Mouse (Mus musculus) CH12.LX (cell line): Measurements from ENCODE around the gene Mindy2. TPM values are rescaled to one million over a fixed set of nuclear protein-coding genes. Genes with fewer than 3 reads are reported as not detected.

Experiments used
- DNase-seq: peaks from one replicate; pipeline ENCODE4 v3.0.0-alpha.2; 2013; ENCODE audit errors: extremely low read depth
- H3K27ac ChIP-seq: 2 replicates; pipeline ENCODE4 v1.5.1; 2012; ENCODE audit warnings: low read depth, mild to moderate bottlenecking, control low read depth, moderate library complexity; ENCODE audit not compliant: insufficient read depth
- H3K27me3 ChIP-seq: replicated peaks from 2 replicates; pipeline ENCODE3; 2012; ENCODE audit warnings: inconsistent platforms
- H3K36me3 ChIP-seq, 2 experiments: replicated peaks in 1 of 2; 2 replicates each; pipeline versions ENCODE3 to v1.6.1; 2012; ENCODE audit warnings: inconsistent platforms in 1 of 2, low read length in 1 of 2, mild to moderate bottlenecking in 1 of 2, mixed read lengths in 1 of 2, moderate library complexity in 1 of 2; ENCODE audit not compliant: control insufficient read depth in 1 of 2, insufficient read depth in 1 of 2
- H3K4me1 ChIP-seq, 2 experiments: 2 replicates each; pipeline ENCODE4 v1.6.1; 2012; ENCODE audit warnings: inconsistent platforms in 1 of 2, moderate library complexity in 1 of 2; ENCODE audit not compliant: insufficient read depth in 2 of 2, control insufficient read depth in 1 of 2
- H3K4me2 ChIP-seq: 2 replicates; pipeline ENCODE4 v1.6.1; 2012; ENCODE audit warnings: low read depth, mild to moderate bottlenecking, control low read depth; ENCODE audit not compliant: poor library complexity, insufficient read depth, severe bottlenecking
- H3K4me3 ChIP-seq, 3 experiments: fragments of 150-350 bp in 1 of 3; sonication (generic) in 1 of 3; replicated peaks in 1 of 3; 2 replicates each; pipeline versions ENCODE3 to v1.5.1; 2011 to 2012; ENCODE audit warnings: low read depth in 2 of 3, low read length in 2 of 3, mild to moderate bottlenecking in 2 of 3, moderate library complexity in 2 of 3, control low read depth in 1 of 3, improper control_type of control experiment in 1 of 3, inconsistent platforms in 1 of 3, mixed read lengths in 1 of 3; ENCODE audit not compliant: poor library complexity in 1 of 3
- H3K79me2 ChIP-seq: replicated peaks from 2 replicates; pipeline ENCODE4 v1.6.1; 2012; ENCODE audit warnings: mild to moderate bottlenecking, moderate library complexity; ENCODE audit not compliant: control insufficient read depth, poor library complexity, insufficient read depth, severe bottlenecking; ENCODE audit errors: extremely low read depth
- H3K9ac ChIP-seq: 2 replicates; pipeline ENCODE4 v1.6.1; 2012; ENCODE audit warnings: low read depth, mild to moderate bottlenecking, control low read depth, moderate library complexity; ENCODE audit not compliant: insufficient read depth
- H3K9me3 ChIP-seq: replicated peaks from 2 replicates; pipeline ENCODE3; 2012; ENCODE audit warnings: low read length, inconsistent platforms, mixed read lengths
- CHD2 ChIP-seq: IDR thresholded peaks from 2 replicates; pipeline ENCODE4 v1.6.1; 2011; ENCODE audit warnings: low read length, improper control_type of control experiment
- CTCF ChIP-seq, 2 experiments: IDR thresholded peaks in 1 of 2; conservative IDR thresholded peaks in 1 of 2; 2 replicates each; pipeline ENCODE4 v1.5.1; 2011 to 2012; ENCODE audit warnings: low read depth in 2 of 2, low read length in 2 of 2, improper control_type of control experiment in 1 of 2, inconsistent platforms in 1 of 2, mild to moderate bottlenecking in 1 of 2, moderate library complexity in 1 of 2
- E2F4 ChIP-seq: IDR thresholded peaks from 2 replicates; pipeline ENCODE4 v1.6.1; 2011; ENCODE audit warnings: low read depth, low read length, improper control_type of control experiment; ENCODE audit not compliant: insufficient replicate concordance
- ELF1 ChIP-seq: IDR thresholded peaks from 2 replicates; pipeline ENCODE4 v1.6.1; 2014; ENCODE audit warnings: low read depth, mild to moderate bottlenecking, inconsistent platforms, low read length, improper control_type of control experiment
- EP300 ChIP-seq: IDR thresholded peaks from 2 replicates; pipeline ENCODE4 v1.6.1; 2011; ENCODE audit warnings: low read length, improper control_type of control experiment
- ETS1 ChIP-seq: conservative IDR thresholded peaks from 2 replicates; pipeline ENCODE4 v1.6.1; 2012; ENCODE audit warnings: low read depth, mild to moderate bottlenecking, inconsistent platforms, low read length, improper control_type of control experiment, moderate library complexity
- IRF4 ChIP-seq: IDR thresholded peaks from 2 replicates; pipeline ENCODE4 v1.6.1; 2014; ENCODE audit warnings: low read depth, mild to moderate bottlenecking, inconsistent platforms, low read length, improper control_type of control experiment
- JUN ChIP-seq: IDR thresholded peaks from 2 replicates; pipeline ENCODE4 v1.6.1; 2011; ENCODE audit warnings: low read depth, mild to moderate bottlenecking, low read length, improper control_type of control experiment, moderate library complexity; ENCODE audit not compliant: insufficient read depth
- JUND ChIP-seq: conservative IDR thresholded peaks from 2 replicates; pipeline ENCODE4 v1.6.1; 2011; ENCODE audit warnings: low read depth, low read length, improper control_type of control experiment
- KAT2A ChIP-seq: IDR thresholded peaks from 2 replicates; pipeline ENCODE4 v1.6.1; 2012; ENCODE audit warnings: low read length, improper control_type of control experiment, inconsistent platforms; ENCODE audit not compliant: insufficient replicate concordance
- MAFK ChIP-seq: IDR thresholded peaks from 2 replicates; pipeline ENCODE4 v1.6.1; 2011; ENCODE audit warnings: low read length, improper control_type of control experiment; ENCODE audit not compliant: insufficient replicate concordance
- MAX ChIP-seq: IDR thresholded peaks from 2 replicates; pipeline ENCODE4 v1.6.1; 2011; ENCODE audit warnings: low read length, improper control_type of control experiment
- MEF2A ChIP-seq: IDR thresholded peaks from 2 replicates; pipeline ENCODE4 v1.6.1; 2014; ENCODE audit warnings: low read depth, mild to moderate bottlenecking, inconsistent platforms, low read length, improper control_type of control experiment, borderline replicate concordance
- MXI1 ChIP-seq: IDR thresholded peaks from 2 replicates; pipeline ENCODE4 v1.6.1; 2011; ENCODE audit warnings: mild to moderate bottlenecking, low read depth, low read length, improper control_type of control experiment
- MYC ChIP-seq: IDR thresholded peaks from 2 replicates; pipeline ENCODE4 v1.6.1; 2011; ENCODE audit warnings: low read depth, mild to moderate bottlenecking, improper control_type of control experiment, low read length
- NELFE ChIP-seq: IDR thresholded peaks from 2 replicates; pipeline ENCODE4 v1.6.1; 2011; ENCODE audit warnings: low read depth, low read length, improper control_type of control experiment
- NRF1 ChIP-seq: IDR thresholded peaks from 2 replicates; pipeline ENCODE4 v1.6.1; 2014; ENCODE audit warnings: low read depth, mild to moderate bottlenecking, inconsistent platforms, low read length, improper control_type of control experiment, moderate library complexity
- PAX5 ChIP-seq: IDR thresholded peaks from 2 replicates; pipeline ENCODE4 v1.6.1; 2012; ENCODE audit warnings: low read length, inconsistent platforms, mixed read lengths
- POLR2A ChIP-seq: IDR thresholded peaks from 2 replicates; pipeline ENCODE4 v1.6.1; 2011; ENCODE audit warnings: low read depth, mild to moderate bottlenecking, improper control_type of control experiment, low read length
- POLR2AphosphoS2 ChIP-seq: IDR thresholded peaks from 2 replicates; pipeline ENCODE4 v1.6.1; 2011; ENCODE audit warnings: low read depth, low read length, improper control_type of control experiment
- RAD21 ChIP-seq: IDR thresholded peaks from 2 replicates; pipeline ENCODE4 v1.6.1; 2011; ENCODE audit warnings: low read depth, mild to moderate bottlenecking, low read length, improper control_type of control experiment, moderate library complexity
- RCOR1 ChIP-seq: conservative IDR thresholded peaks from 2 replicates; pipeline ENCODE4 v1.6.1; 2012; ENCODE audit warnings: low read depth, mild to moderate bottlenecking, inconsistent platforms, low read length, improper control_type of control experiment
- SIN3A ChIP-seq: IDR thresholded peaks from 2 replicates; pipeline ENCODE4 v1.6.1; 2012; ENCODE audit warnings: low read length, improper control_type of control experiment, inconsistent platforms
- SMC3 ChIP-seq: IDR thresholded peaks from 2 replicates; pipeline ENCODE4 v1.6.1; 2011; ENCODE audit warnings: low read depth, low read length, improper control_type of control experiment
- TBP ChIP-seq: conservative IDR thresholded peaks from 2 replicates; pipeline ENCODE4 v1.6.1; 2011; ENCODE audit warnings: low read depth, low read length, improper control_type of control experiment
- TCF12 ChIP-seq: IDR thresholded peaks from 2 replicates; pipeline ENCODE4 v1.6.1; 2014; ENCODE audit warnings: low read depth, mild to moderate bottlenecking, inconsistent platforms, low read length, improper control_type of control experiment
- USF1 ChIP-seq: IDR thresholded peaks from 2 replicates; pipeline ENCODE4 v1.6.1; 2014; ENCODE audit warnings: low read depth, mild to moderate bottlenecking, inconsistent platforms, low read length, improper control_type of control experiment
- USF2 ChIP-seq: conservative IDR thresholded peaks from 2 replicates; pipeline ENCODE4 v1.6.1; 2011; ENCODE audit warnings: low read depth, low read length, improper control_type of control experiment
- ZC3H11A ChIP-seq: IDR thresholded peaks from 2 replicates; pipeline ENCODE4 v1.6.1; 2012; ENCODE audit warnings: low read depth, mild to moderate bottlenecking, inconsistent platforms, low read length, improper control_type of control experiment
- ZMIZ1 ChIP-seq: IDR thresholded peaks from 2 replicates; pipeline ENCODE4 v1.6.1; 2012; ENCODE audit warnings: low read depth, mild to moderate bottlenecking, inconsistent platforms, low read length, improper control_type of control experiment
- ZNF384 ChIP-seq: IDR thresholded peaks from 2 replicates; pipeline ENCODE4 v1.6.1; 2012; ENCODE audit warnings: low read depth, low read length, improper control_type of control experiment, inconsistent platforms
- dilution Hi-C: fragments of 300-500 bp; cut with MboI; formaldehyde crosslinking; loops from 2 replicates; pipeline ENCODE4 v1.14.3; 2020; ENCODE audit warnings: low sequenced_read_pairs; ENCODE audit not compliant: extremely low pct_unique_long_range_greater_than_20kb, extremely low pct_ligation_motif_present
- in situ Hi-C: fragments of 300-500 bp; cut with MboI; formaldehyde crosslinking; loops from 3 replicates; pipeline ENCODE4 v1.14.3; 2019; ENCODE audit warnings: low sequenced_read_pairs, low pct_ligation_motif_present, low pct_unique_long_range_greater_than_20kb, mixed read lengths
- polyA plus RNA-seq: library from polyadenylated mRNA; unstranded; fragments of >175 nt; gene quantifications from 2 replicates; pipeline ENCODE4 v1.2.1, GENCODE M21; 2012; ENCODE audit warnings: low read depth; ENCODE audit not compliant: insufficient read length
- total RNA-seq, 2 experiments: library from RNA; depleted of rRNA; stranded (reverse); fragments of 300-350 nt in 1 of 2; fragments of >200 nt in 1 of 2; gene quantifications; 2 replicates each; pipeline ENCODE4 v1.2.3; 2012 to 2014

The Mindy2 gene
- total and polyA plus RNA-seq, 3 experiments, result 5.9 to 9.9 (median 7.0) TPM

- Histone ChIP-seq H3K4me3 (no peak overlapping the region), H3K9me3 (no peaks in the 10 kb centered on the region), H3K27ac (no peak overlapping the region), H3K27me3 (no peaks in the 10 kb centered on the region), H3K79me2 (peaks cover 10% of the 10 kb centered on the region), H3K9ac (no peak overlapping the region), H3K4me1 (peaks cover 14 to 56% of the 10 kb centered on the region in 2 experiments), H3K36me3 (peaks cover 0 to 10% of the 10 kb centered on the region in 2 experiments), H3K4me2 (no peak overlapping the region)
- in situ Hi-C loops (no loop called here), dilution Hi-C loops (no loop called here)
- DNase-seq, result no peak
- TF ChIP-seq JUND (peak; percentile 64), EP300 (peak; percentile 75), JUN (peak; percentile 38; the same call in 1 of the 2 replicates), PAX5 (no peak), IRF4 (peak; percentile 60)
These were observed 6.7 kb downstream of the Mindy2 start for GRCm38 (mm10) chr9:70650260-70650659.

- TF ChIP-seq RCOR1 (no peak), PAX5 (no peak), POLR2A (no peak), USF1 (no peak), CTCF (conservative IDR thresholded peaks at IDR 0.05 in 1 of 2, IDR thresholded peaks at IDR 0.05 in 1 of 2; ENCODE audit: low read depth in 2 of 2, low read length in 2 of 2) (no peak), MXI1 (no peak), JUN (peak; percentile 54), ELF1 (no peak), ETS1 (no peak), E2F4 (no peak), NELFE (no peak), RAD21 (no peak), ZC3H11A (no peak), POLR2AphosphoS2 (no peak), ZNF384 (no peak), MAFK (no peak), NRF1 (no peak), IRF4 (peak; percentile 33; the same call in 1 of the 2 replicates), EP300 (peak; percentile 58), KAT2A (no peak), MAX (no peak), USF2 (no peak), SIN3A (no peak), TBP (no peak), TCF12 (no peak), MEF2A (no peak), CHD2 (no peak), JUND (peak; percentile 86), SMC3 (no peak), ZMIZ1 (no peak), MYC (no peak)
- TF ChIP-seq, all 38 proteins: peak for 4
- Histone ChIP-seq H3K9ac (no peak overlapping the region), H3K4me1 (peaks cover 0 to 14% of the 10 kb centered on the region in 2 experiments; a peak in 2 of 4 replicates), H3K4me3 (no peak overlapping the region), H3K4me2 (no peak overlapping the region), H3K27me3 (no peaks in the 10 kb centered on the region), H3K9me3 (no peaks in the 10 kb centered on the region), H3K79me2 (no peaks in the 10 kb centered on the region), H3K27ac (no peak overlapping the region), H3K36me3 (peaks cover 5 to 23% of the 10 kb centered on the region in 2 experiments)
- dilution Hi-C loops, result no loop called here
- in situ Hi-C loops, result no loop called here
- peak; percentile 37 for DNase-seq
These were observed 20.2 kb downstream of the Mindy2 start for GRCm38 (mm10) chr9:70636748-70637147.
